Mouse (Mus musculus): ENCODE measurements around the gene Atp13a3.

GRCm38 (mm10) chr16:30304236-30304635, 101.5 kb downstream of the Atp13a3 start:
- TF ChIP-seq GATA1 (IDR thresholded peaks at IDR 0.05; ENCODE audit: borderline replicate concordance, low read length), result no peak
- TF ChIP-seq FLI1 (IDR thresholded peaks at IDR 0.05; ENCODE audit: low read length), result no peak
